Mouse (Mus musculus) erythroid progenitor cell, adult 5-6 weeks (primary cell): ENCODE measurements around the gene 3110009E18Rik. TPM values are rescaled to one million over a fixed set of nuclear protein-coding genes. Genes with fewer than 3 reads are reported as not detected.

Source experiments
- ATAC-seq: replicated peaks from 2 replicates; pipeline ENCODE4 v1.8.0; 2016; ENCODE audit warnings: moderate number of reproducible peaks, mild to moderate bottlenecking, moderate TSS enrichment, inconsistent platforms; ENCODE audit not compliant: poor library complexity, low FRiP score, severe bottlenecking
- total RNA-seq, 2 experiments: library from RNA; stranded (forward) in 1 of 2; stranded (reverse) in 1 of 2; fragments of 150-400 nt in 1 of 2; fragments of 186-747, 209-891 nt in 1 of 2; gene quantifications; 2 replicates each; pipeline versions ENCODE4 v1.2.3 to v1.2.4; 2015 to 2017; ENCODE audit warnings: low replicate concordance in 2 of 2

3110009E18Rik gene
- total RNA-seq, 2 experiments from 2014 or later: not detected

- ATAC-seq: no peak
Observed at GRCm38 (mm10) chr1:120186655-120187054, 65.7 kb downstream of the 3110009E18Rik start.

- ATAC-seq: no peak
Observed at GRCm38 (mm10) chr1:120187059-120187458, 66.1 kb downstream of the 3110009E18Rik start.

DNA sequence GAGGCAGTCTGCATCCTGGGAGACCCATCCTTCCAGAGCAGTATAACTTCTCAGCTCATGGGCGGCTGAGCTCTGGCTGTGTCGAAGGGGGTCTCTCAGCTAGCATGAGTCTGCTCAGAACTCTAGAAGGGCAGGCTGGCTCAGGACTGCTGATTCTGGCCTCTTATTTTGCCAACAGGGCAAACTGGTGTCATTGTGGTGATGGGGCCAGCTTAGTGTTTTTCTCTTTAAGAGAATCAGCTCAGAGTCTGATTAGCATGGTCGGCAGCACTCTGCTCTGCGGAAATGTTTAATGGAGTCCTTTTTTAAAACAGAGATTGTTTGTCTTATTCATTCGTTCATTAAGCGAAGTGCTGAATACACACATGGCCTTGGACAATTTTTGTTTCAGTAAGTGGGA is 68.2 kb downstream of the 3110009E18Rik start:
- no peak for ATAC-seq

- no peak for ATAC-seq
Observed at GRCm38 (mm10) chr1:120190300-120190699, 69.3 kb downstream of the 3110009E18Rik start.

- no peak for ATAC-seq
Observed at GRCm38 (mm10) chr1:120190946-120191345, 70.0 kb downstream of the 3110009E18Rik start.

GRCm38 (mm10) chr1:120192321-120192720 is 71.3 kb downstream of the 3110009E18Rik start:
- no peak for ATAC-seq

DNA sequence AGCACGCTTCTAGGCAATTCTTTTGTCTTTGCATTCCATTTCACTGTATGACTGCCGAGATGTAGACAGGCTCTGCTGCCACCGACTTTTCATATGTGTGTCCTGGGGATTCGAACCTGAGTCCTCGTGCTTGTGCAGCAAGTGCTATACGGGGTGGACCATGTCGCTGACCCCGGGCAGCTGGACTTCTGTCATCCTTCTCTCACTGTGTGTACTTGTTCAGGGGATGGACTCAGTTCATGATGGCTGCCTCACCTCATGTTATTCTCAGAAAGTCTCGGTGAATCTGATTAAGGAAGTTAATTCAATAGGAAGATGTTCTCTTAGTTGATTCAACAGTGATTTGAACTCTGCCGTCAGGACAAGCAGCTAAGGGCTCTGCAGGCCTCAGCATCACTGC is 72.6 kb downstream of the 3110009E18Rik start:
- ATAC-seq: no peak

DNA sequence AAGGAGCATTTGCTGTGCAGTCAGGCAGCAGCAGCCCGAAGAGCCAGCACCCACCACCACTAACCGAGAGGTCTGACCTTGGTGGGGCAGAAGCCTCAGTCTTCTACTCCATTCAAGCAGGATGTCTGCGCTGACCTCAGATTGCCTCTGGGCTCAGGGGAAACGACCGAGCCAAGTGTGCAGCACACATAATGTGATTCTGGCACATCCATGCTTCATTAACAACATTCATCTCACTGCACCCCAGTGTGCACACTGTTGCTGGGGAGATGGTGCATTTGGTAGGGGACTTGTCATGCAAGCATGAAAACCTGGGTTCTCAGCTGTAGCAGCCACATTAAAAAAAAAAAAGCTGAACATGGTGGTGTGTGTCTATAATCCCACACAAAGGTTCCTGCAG is 75.0 kb downstream of the 3110009E18Rik start:
- no peak for ATAC-seq

DNA sequence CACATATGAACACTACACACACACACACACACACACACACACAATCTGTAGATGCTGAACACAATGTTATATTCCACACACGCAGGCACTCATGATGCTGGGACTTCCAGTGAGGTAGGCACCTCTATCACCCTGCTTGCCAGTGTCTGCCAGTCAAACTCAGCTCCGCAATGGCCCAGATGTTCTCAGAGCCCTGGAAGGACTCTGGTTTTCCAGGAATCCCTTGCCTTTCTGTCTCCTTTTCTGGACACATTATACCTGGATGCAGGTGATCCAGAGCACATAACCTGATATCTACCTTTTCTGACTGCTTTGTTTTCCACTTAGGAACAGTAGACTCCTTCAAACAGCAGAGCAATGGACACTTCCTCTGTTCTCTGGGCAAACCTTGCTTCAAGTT is 75.7 kb downstream of the 3110009E18Rik start:
- no peak for ATAC-seq

DNA sequence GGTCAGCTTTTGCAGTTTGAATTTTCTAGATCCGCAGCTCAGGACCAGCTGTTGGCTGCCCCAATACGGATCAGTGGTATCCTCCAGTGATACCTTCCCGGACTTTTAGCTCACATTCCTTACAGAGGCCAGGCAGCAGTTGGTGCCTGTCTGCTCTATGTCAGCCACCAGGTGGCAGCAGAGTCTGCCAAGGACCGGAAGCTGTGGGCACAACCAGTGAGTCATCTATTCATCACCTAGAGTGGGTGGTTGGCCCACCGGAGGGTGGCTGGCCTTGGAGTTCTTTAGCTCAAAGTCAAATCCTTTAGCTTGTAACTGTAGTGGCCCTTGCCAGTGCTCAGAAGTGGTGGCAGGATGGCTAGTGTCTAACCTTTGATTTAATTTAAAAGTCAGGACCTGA is 76.2 kb downstream of the 3110009E18Rik start:
- ATAC-seq: peak; percentile 70; the same call in 1 of the 2 replicates

- ATAC-seq: no peak
Observed at GRCm38 (mm10) chr1:120198151-120198550, 77.2 kb downstream of the 3110009E18Rik start.

DNA sequence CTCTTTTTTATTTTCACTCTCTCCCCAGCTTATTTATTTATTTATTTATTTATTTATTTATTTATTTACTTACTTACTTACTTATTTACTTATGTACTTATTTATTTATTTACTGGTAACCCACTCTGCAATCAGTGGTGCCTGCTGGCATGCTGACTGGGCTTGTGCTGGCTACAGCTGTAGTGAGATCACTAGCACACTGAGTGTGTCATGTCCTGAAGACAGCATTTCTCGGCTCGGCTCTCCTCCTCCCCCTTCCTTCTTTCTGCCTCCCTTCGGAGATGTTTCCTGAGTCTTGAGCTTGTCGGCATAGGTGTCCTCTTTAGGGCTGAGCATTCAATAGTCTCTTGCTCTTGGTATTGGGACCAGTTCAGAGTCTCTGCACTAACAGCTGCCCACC is 78.0 kb downstream of the 3110009E18Rik start:
- ATAC-seq: no peak

- ATAC-seq: no peak
Observed at GRCm38 (mm10) chr1:120202542-120202941, 81.6 kb downstream of the 3110009E18Rik start.

GRCm38 (mm10) chr1:120203836-120204235 is 82.8 kb downstream of the 3110009E18Rik start:
- no peak for ATAC-seq

- ATAC-seq: no peak
Observed at GRCm38 (mm10) chr1:120204834-120205233, 83.8 kb downstream of the 3110009E18Rik start.

DNA sequence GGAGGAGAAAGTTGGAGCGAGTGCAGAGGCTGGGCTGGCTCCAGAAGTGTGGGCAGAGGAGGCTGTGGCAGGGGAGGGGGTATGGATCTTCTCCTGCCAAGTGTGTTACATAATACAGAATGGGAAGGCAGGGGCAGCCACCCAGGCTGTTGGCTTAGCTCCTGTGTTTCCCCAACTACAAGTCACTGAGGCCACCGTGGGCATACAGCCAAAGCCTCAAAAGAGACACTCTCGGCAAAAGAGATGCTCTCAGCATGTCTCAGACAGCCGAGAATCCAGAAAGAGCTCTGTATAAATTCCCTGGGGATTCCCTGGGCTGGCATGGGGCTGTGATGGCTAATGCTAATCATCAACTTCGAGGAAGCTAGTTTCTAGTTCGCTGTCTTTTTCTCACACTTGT is 86.6 kb downstream of the 3110009E18Rik start:
- ATAC-seq: no peak

GRCm38 (mm10) chr1:120208502-120209230 is 87.7 kb downstream of the 3110009E18Rik start:
- no peak for ATAC-seq

DNA sequence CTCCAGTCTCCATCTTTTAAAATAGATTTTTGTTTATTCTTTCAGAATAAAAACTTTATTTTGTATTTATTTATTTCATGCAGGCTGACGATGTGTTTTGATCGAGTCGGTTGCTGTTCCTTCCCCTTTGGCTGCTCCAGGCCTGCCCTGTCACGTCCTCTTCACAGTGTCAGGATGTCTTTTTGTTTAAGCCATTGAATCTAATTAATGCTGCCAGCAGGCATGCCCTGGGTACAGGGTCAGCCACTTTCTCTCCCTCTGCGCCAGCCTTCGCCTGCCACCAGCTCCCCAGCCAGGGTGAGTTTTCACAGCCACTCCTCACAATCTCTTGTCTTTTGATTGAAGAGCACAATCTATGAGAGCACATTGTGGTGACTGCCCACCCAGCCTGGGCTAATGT is 99.9 kb downstream of the 3110009E18Rik start:
- 0 out of 2 replicates have a peak, but pooled peaks have one; percentile 46 for ATAC-seq

DNA sequence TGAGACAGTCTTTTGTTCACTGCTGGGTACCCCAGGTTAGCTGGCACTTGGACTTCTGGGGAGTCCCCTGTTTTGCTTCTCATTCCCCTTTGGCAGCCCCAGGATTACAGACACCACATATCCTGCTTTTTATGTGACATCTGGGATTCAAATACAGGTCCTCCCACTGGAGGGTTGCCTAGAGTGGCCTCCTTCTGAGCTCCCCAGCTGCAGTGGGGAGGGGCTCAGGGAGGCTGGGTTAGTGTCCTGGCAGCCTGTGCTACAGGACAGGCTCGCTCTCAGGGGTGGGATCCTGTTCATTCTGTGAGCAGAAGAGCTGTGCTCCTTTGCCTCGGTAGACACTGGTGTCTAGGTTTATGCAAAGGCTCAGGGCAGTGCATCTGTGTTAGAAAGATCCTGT is 100.3 kb downstream of the 3110009E18Rik start:
- ATAC-seq: no peak

DNA sequence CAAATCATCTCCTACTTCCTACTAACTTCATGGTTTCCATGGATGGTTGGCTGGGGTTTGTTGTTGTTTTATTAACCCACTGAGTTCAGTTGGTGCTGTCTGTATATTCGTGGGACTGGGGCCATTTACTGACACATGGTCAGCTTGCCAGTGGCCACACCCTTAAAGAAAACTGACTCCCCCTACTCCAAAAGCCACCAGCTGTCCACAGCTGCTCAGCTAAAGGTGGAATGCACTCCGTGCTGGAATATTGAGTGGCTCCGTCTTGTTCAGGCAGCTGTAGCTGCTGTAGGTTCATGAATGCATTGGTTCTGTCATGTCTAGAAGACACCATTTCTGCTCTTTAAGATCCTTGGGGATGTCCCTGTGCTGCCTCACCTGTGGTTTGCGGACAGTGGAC is 102.6 kb downstream of the 3110009E18Rik start:
- no peak for ATAC-seq

DNA sequence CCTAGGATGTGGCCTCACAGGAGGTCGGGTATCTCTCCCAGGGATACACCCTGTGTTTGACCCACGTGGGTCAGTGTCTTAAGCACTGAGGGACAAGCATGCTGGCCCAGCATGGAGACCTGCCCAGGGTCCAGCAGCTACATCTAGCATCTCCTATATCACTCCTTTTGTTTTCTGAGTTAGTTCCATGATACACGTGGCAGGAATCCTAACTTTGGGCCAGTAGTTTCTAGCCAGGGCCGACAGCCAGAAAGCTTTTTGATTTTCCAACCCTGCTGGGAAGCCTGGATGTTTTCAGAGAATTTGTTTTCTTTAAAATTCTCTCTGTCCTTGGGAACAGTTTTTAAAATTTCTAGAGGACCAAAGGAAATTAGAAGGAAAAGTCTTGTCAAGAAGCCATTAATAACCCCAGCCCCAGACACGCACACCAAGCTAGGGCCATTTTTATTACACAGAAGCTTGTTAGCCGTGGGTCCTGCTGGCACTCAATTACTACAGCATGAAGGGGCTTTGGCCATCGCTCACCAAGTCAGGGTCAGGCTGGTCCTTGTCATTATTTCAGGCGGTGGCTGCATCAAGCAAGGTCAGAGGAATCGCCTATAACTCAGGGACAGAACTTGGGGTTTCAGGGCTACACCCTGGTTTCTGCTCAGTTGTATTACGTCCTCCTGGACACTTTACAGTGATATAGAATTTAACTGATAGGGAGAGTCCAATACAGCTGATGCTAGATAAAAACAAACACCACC is 108.9 kb downstream of the 3110009E18Rik start:
- no peak for ATAC-seq
